Mouse (Mus musculus): ENCODE measurements around the gene Vps37c. TPM values are rescaled to one million over a fixed set of nuclear protein-coding genes. Genes with fewer than 3 reads are reported as not detected.
A peak's percentile ranks its signal among the peaks of the same experiment; 100 is the strongest.

The Vps37c gene
- total and polyA plus RNA-seq, 2 experiments from 2014 or later = 27.2 to 30.7 TPM

- Histone ChIP-seq H3K27me3 (ENCODE audit: insufficient read depth, low read length) (no peaks in the 10 kb centered on the region), H3K9ac (replicated peaks; ENCODE audit: low read length) (no peak overlapping the region), H3K27ac (no peak overlapping the region), H3K4me1 (ENCODE audit: insufficient read depth, low read length) (peaks cover 30% of the 10 kb centered on the region), H3K4me3 (ENCODE audit: low read length) (no peak overlapping the region), H3K4me2 (ENCODE audit: low read depth, low read length) (no peak overlapping the region), H3K9me3 (ENCODE audit: low read length) (no peaks in the 10 kb centered on the region), H3K36me3 (ENCODE audit: insufficient read depth, low read length) (no peaks in the 10 kb centered on the region)
- DNase-seq (ENCODE audit: low spot score) = no peak
- no peak for TF ChIP-seq CTCF (IDR thresholded peaks at IDR 0.05; ENCODE audit: low read depth)
- no peak for ATAC-seq
- 89% methylated on average over 10 of the region's 10 CpGs for WGBS
These were observed 5.6 kb downstream of the Vps37c start for GRCm38 (mm10) chr19:10693926-10694682.

GRCm38 (mm10) chr19:10695801-10696200, 7.3 kb downstream of the Vps37c start:
- H3K36me3 ChIP-seq (ENCODE audit: insufficient read depth, low read length) = no peaks in the 10 kb centered on the region

GRCm38 (mm10) chr19:10698131-10698991, 9.8 kb downstream of the Vps37c start:
- H3K27ac ChIP-seq = no peak overlapping the region

More at GRCm38 (mm10) chr19:10695801-10696200, 7.3 kb downstream of the Vps37c start:
- H3K27me3 ChIP-seq (ENCODE audit: insufficient read depth, low read length) = no peaks in the 10 kb centered on the region
- no peaks in the 10 kb centered on the region for H3K9me3 ChIP-seq (ENCODE audit: low read length)
- H3K9ac ChIP-seq (replicated peaks; ENCODE audit: low read length) = no peak overlapping the region
- peak overlapping the region; percentile 33; the same call in 1 of the 2 replicates for H3K27ac ChIP-seq
- WGBS = 29% methylated on average over 7 of the region's 7 CpGs
- H3K4me1 ChIP-seq (ENCODE audit: insufficient read depth, low read length) = peaks cover 25% of the 10 kb centered on the region
- ATAC-seq (no peak), DNase-seq (ENCODE audit: low spot score) (no peak)
- no peak overlapping the region for H3K4me2 ChIP-seq (ENCODE audit: low read depth, low read length)
- no peak overlapping the region for H3K4me3 ChIP-seq (ENCODE audit: low read length)
- no peak for TF ChIP-seq CTCF (IDR thresholded peaks at IDR 0.05; ENCODE audit: low read depth)

GRCm38 (mm10) chr19:10699851-10700250, 11.3 kb downstream of the Vps37c start:
- Histone ChIP-seq H3K4me2 (ENCODE audit: low read depth, low read length) (no peak overlapping the region), H3K4me1 (ENCODE audit: insufficient read depth, low read length) (peaks cover 28% of the 10 kb centered on the region), H3K27me3 (ENCODE audit: insufficient read depth, low read length) (no peaks in the 10 kb centered on the region), H3K36me3 (ENCODE audit: insufficient read depth, low read length) (no peaks in the 10 kb centered on the region), H3K4me3 (ENCODE audit: low read length) (no peak overlapping the region), H3K9me3 (ENCODE audit: low read length) (no peaks in the 10 kb centered on the region), H3K9ac (replicated peaks; ENCODE audit: low read length) (no peak overlapping the region), H3K27ac (peak overlapping the region; percentile 8; the same call in 1 of the 2 replicates)
- TF ChIP-seq CTCF (IDR thresholded peaks at IDR 0.05; ENCODE audit: low read depth) = no peak
- DNase-seq (ENCODE audit: low spot score) = no peak
- 63% methylated on average over 9 of the region's 9 CpGs for WGBS
- no peak; the same call in 1 of the 2 replicates for ATAC-seq

More at GRCm38 (mm10) chr19:10698131-10698991, 9.8 kb downstream of the Vps37c start:
- ATAC-seq (no peak), DNase-seq (ENCODE audit: low spot score) (no peak)
- H3K4me3 ChIP-seq (ENCODE audit: low read length) = no peak overlapping the region
- H3K9ac ChIP-seq (replicated peaks; ENCODE audit: low read length) = no peak overlapping the region
- TF ChIP-seq CTCF (IDR thresholded peaks at IDR 0.05; ENCODE audit: low read depth) = no peak
- no peaks in the 10 kb centered on the region for H3K27me3 ChIP-seq (ENCODE audit: insufficient read depth, low read length)
- 55% methylated on average over 9 of the region's 9 CpGs for WGBS
- H3K4me2 ChIP-seq (ENCODE audit: low read depth, low read length) = no peak overlapping the region
- peaks cover 28% of the 10 kb centered on the region for H3K4me1 ChIP-seq (ENCODE audit: insufficient read depth, low read length)
- H3K9me3 ChIP-seq (ENCODE audit: low read length) = no peaks in the 10 kb centered on the region
- no peaks in the 10 kb centered on the region for H3K36me3 ChIP-seq (ENCODE audit: insufficient read depth, low read length)

- no peak overlapping the region for H3K9ac ChIP-seq (replicated peaks; ENCODE audit: low read length)
- no peaks in the 10 kb centered on the region for H3K27me3 ChIP-seq (ENCODE audit: insufficient read depth, low read length)
- WGBS = 49% methylated on average over 6 of the region's 6 CpGs
- no peaks in the 10 kb centered on the region for H3K9me3 ChIP-seq (ENCODE audit: low read length)
- H3K27ac ChIP-seq = no peak overlapping the region
- H3K4me1 ChIP-seq (ENCODE audit: insufficient read depth, low read length) = peaks cover 28% of the 10 kb centered on the region
- DNase-seq (ENCODE audit: low spot score) (no peak), ATAC-seq (no peak; the same call in 1 of the 2 replicates)
- no peak for TF ChIP-seq CTCF (IDR thresholded peaks at IDR 0.05; ENCODE audit: low read depth)
- H3K4me3 ChIP-seq (ENCODE audit: low read length) = no peak overlapping the region
- H3K36me3 ChIP-seq (ENCODE audit: insufficient read depth, low read length) = no peaks in the 10 kb centered on the region
- H3K4me2 ChIP-seq (ENCODE audit: low read depth, low read length) = no peak overlapping the region
These were observed 12.6 kb downstream of the Vps37c start for GRCm38 (mm10) chr19:10701013-10701726.

- no peaks in the 10 kb centered on the region for H3K9me3 ChIP-seq (ENCODE audit: low read length)
- no peak overlapping the region for H3K4me2 ChIP-seq (ENCODE audit: low read depth, low read length)
- no peaks in the 10 kb centered on the region; the same call in 1 of the 2 replicates for H3K36me3 ChIP-seq (ENCODE audit: insufficient read depth, low read length)
- H3K4me3 ChIP-seq (ENCODE audit: low read length) = no peak overlapping the region
- H3K9ac ChIP-seq (replicated peaks; ENCODE audit: low read length) = no peak overlapping the region
- H3K27ac ChIP-seq = no peak overlapping the region
- ATAC-seq (no peak), DNase-seq (ENCODE audit: low spot score) (no peak)
- H3K4me1 ChIP-seq (ENCODE audit: insufficient read depth, low read length) = peaks cover 28% of the 10 kb centered on the region
- no peaks in the 10 kb centered on the region for H3K27me3 ChIP-seq (ENCODE audit: insufficient read depth, low read length)
- no peak for TF ChIP-seq CTCF (IDR thresholded peaks at IDR 0.05; ENCODE audit: low read depth)
- 86% methylated on average over 8 of the region's 8 CpGs for WGBS
These were observed 13.6 kb downstream of the Vps37c start for GRCm38 (mm10) chr19:10702125-10702524.
